Mouse (Mus musculus) gastrocnemius, postnatal 10 days (tissue): ENCODE measurements around the gene Slfn14. TPM values are rescaled to one million over a fixed set of nuclear protein-coding genes. Genes with fewer than 3 reads are reported as not detected.
"Not testable (repeated sequence)": the region's sequence is repeated elsewhere in the genome, so short reads cannot be mapped to it uniquely, and the experiment has no call there.

Experiments
- DNase-seq: peaks from one replicate; pipeline ENCODE4 v3.0.0; 2021; ENCODE audit warnings: mixed read lengths
- long read RNA-seq, 2 experiments: library from polyadenylated mRNA; stranded (forward); transcript quantifications; one replicate each; pipeline ENCODE4 v2.0.0; 2021
- total RNA-seq, 2 experiments: library from RNA; stranded (reverse); gene quantifications; 2 replicates each; pipeline ENCODE4 v1.2.3; 2021

Gene Slfn14
- total RNA-seq, result under 1 TPM in 1 of 2 experiments, not detected in 1; 0.47 TPM
- long read RNA-seq, experiment 1, result 0 reads
- long read RNA-seq, experiment 2, result 0 reads

DNA sequence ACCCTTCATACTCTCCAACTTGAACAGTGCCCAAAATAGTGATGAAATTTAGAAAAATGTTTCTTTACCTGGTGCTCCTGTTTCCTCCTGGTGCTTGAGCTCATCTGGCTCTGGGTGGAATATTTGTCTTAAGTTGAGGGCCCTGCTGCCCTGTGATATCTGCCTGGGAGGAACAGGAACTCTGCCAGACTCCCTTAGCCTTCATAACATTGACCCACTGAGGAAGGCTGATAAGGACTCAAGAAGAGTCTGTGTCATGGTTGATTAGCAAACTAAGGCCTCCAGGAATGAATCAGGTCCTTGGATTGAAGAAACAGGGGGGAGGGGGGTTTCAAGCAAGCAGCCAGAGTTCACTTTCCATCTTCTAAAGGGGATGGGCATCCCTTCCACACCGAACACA lies at the start of gene Slfn14:
TSS of gene Slfn14 (minus strand) at position 161 of the 400 bp plus-strand sequence.
- DNase-seq, result no peak

GRCm38 (mm10) chr11:83335826-83336225 lies 49.3 kb upstream of the Slfn14 start:
- no peak for DNase-seq

- peak; percentile 35 for DNase-seq
These were observed 40.9 kb upstream of the Slfn14 start for GRCm38 (mm10) chr11:83327427-83327826.

- not testable (repeated sequence) for DNase-seq
These were observed 40.2 kb upstream of the Slfn14 start for GRCm38 (mm10) chr11:83326692-83327091.

GRCm38 (mm10) chr11:83319048-83319447 lies 32.5 kb upstream of the Slfn14 start:
- no peak for DNase-seq

DNA sequence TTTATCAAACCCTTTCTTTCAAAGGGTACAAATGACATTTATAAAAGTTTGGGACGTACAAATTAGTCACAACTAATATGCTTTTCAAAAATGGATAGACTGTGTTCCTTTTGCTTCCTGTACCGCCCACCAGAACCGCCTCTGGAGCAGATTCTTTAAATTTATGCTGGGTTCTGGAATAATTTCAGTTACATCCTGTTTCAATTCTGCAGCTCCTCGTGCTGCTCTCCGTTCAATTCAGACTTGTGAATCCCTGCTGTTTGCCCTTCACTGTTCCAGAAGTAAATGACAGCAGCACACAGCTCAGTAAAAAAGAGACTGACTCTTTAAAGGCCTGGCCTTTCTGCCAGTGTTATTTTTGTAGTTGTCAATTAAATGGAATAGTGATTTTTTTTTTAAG lies 25.9 kb upstream of the Slfn14 start:
- DNase-seq, result no peak

GRCm38 (mm10) chr11:83306700-83307253 lies 20.3 kb upstream of the Slfn14 start:
- DNase-seq, result no peak

GRCm38 (mm10) chr11:83304485-83304884 lies 18.0 kb upstream of the Slfn14 start:
- no peak for DNase-seq

- DNase-seq, result no peak
These were observed 17.2 kb upstream of the Slfn14 start for GRCm38 (mm10) chr11:83303751-83304150.

GRCm38 (mm10) chr11:83302526-83303251 lies 16.2 kb upstream of the Slfn14 start, which contains the start of gene Pex12:
TSS of gene Pex12 (minus strand) at chr11:83302586.
- peak; percentile 94 for DNase-seq

DNA sequence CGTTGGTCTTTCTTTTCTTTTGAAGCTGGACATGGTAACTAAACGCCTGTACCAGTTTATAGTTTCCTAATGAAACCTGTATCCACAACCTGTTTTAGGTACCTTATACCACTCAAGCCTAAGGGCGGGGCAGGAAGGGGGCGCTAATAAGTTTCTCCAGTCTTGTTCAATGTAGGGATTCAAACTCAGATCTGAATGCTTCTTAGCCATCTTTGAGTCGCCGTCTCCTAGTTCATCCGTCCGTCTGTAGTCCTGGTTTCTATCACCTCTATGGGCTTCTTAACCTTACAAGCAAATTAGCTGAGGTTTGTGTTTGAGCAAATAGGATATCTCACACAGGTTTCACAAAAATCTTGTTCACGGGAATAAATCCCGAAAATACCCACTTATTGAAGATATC lies 15.6 kb upstream of the Slfn14 start:
- DNase-seq, result no peak

DNA sequence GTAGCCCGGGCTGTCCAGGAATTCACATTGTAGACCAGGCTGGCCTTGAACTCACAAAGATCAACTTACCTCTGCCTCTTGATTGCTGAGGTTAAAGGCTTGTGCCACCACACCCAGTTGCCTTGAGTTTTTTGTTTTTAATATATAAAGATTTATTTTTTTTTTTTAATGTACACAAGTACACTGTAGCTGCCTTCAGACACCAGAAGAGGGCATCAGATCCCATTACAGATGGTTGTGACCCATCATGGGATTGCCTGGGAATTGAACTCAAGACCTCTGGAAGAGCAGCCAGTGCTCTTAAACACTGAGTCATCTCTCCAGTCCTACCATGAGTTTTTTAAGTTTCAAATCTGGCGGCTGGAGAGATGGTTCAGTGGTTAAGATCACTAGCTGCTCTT lies 14.9 kb upstream of the Slfn14 start:
- DNase-seq, result no peak

DNA sequence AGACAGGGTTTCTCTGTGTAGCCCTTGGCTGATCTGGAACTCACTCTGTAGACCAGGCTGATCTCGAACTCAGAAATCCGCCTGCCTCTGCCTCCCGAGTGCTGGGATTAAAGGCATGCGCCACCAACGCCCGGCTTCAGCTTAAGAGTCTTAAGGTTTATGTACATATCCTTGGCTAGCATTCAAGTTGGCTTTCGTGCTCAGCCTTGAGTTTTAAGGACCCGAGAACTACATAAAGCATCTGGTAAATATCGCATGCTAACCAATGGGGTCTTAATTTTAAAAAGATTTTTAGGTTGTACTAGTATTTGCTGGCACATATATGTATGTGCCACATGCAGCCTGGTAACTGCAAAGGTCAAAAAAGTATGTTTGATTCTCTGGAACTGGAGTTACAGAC lies 13.2 kb upstream of the Slfn14 start:
- no peak for DNase-seq

GRCm38 (mm10) chr11:83298225-83299195 lies 12.0 kb upstream of the Slfn14 start, which contains the start of gene Ap2b1:
TSS of gene Ap2b1 (plus strand) at chr11:83299024.
- DNase-seq, result peak; percentile 84

GRCm38 (mm10) chr11:83297816-83298215 lies 11.3 kb upstream of the Slfn14 start:
- DNase-seq, result no peak

GRCm38 (mm10) chr11:83294133-83294532 lies 7.6 kb upstream of the Slfn14 start:
- no peak for DNase-seq

GRCm38 (mm10) chr11:83293182-83293581 lies 6.7 kb upstream of the Slfn14 start:
- DNase-seq, result no peak

DNA sequence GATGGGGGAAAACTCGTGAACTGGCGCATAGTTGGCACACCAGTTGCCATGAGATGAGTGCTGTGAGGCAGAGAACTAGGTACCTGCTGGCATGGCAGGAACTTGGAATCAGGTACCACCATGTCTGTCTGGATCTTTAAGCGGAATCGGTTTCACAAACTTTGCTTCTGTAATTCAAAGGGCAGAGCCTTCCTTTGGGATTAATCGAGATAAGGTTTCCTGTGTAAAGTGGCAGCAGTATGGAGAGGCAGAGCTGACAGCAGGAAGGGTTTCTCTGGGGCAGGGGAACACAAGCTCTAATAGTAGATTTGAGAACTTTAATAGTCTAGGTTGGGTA lies 5.7 kb upstream of the Slfn14 start:
- DNase-seq, result no peak

GRCm38 (mm10) chr11:83291375-83292250 lies 5.1 kb upstream of the Slfn14 start:
- peak; percentile 89 for DNase-seq

- no peak for DNase-seq
These were observed 3.1 kb upstream of the Slfn14 start for GRCm38 (mm10) chr11:83289633-83290032.

- no peak for DNase-seq
These were observed 2.5 kb upstream of the Slfn14 start for GRCm38 (mm10) chr11:83289036-83289435.

DNA sequence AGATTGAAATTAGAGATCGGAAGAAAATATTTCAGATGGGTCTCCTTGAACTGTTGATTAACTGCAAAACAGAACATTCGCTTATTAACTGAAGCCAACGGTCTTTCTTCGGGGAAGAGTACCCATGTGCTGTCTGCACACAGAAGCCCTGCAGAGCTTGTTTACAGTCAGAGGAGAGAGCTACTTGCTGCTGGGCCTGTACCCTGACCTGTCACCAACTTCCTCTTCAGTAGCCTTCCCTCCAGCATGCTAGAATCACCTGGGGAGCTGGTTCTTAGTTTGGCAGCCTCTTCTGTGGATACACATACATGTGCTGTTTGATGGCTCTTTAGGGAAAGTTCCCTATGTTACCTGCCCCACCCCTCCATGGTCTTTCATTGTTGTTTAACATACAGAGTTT lies 899 bp downstream of the Slfn14 start:
- no peak for DNase-seq
